Mouse (Mus musculus) C3H10T1/2 (cell line): ENCODE results near the gene Edem3. TPM values are rescaled to one million over a fixed set of nuclear protein-coding genes. Genes with fewer than 3 reads are reported as not detected.

ENCODE experiments used
- polyA plus RNA-seq, 2 experiments: library from polyadenylated mRNA; unstranded; fragments of >200 nt; fragmentation: generic; extraction: Trizol; gene quantifications; one replicate each; pipeline ENCODE4 v1.2.1; 2012; ENCODE audit warnings: missing spikeins in 2 of 2

Edem3 gene
- 1 to 10 TPM in 1 of 2 experiments, under 1 TPM in 1; 0.08 to 2.2 TPM for polyA plus RNA-seq

DNA sequence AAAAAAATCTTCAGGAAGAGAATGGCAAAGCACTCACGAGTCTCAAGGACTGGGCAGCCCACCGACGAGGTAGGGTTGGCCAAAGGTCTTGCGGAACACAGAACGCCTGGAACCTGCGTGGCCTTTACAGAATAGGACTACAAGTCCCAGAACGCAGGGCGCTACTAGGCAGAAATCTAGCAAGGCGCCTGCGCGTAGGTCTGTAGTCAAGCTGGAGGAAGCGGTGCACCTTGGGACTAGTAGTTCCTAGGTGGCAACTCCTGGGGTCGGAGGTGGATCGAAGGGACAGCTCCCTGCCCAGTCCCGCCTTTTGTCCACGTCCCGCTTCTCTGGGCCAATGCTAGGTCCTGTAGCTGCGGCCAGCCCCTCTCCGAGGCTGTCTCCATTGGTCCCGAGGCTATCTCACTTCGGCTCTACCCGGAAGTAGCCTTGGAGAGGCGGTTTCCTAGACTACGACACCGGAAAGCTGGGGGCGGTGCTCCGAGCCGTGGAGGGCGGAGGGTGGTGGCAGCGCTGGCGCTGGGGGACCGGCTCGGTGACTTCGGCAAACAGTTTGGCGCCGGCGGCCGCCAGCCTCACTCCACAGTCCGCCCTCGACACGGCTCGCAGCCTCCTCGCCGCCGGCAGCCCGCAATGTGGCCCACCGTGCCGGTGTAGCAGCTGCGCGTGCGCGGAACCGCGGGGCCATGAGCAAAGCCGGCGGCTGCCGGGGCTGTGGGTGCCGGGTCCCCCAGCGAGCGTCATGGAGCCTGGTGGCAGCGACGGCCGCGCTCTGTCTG lies at the start of gene Edem3:
Gene Edem3 (plus strand): TSS at position 491 of the 779 bp plus-strand sequence.

Other genes starting within 250 kb of the Edem3 start
- gene Fam129a, start 184.2 kb upstream of the Edem3 start, polyA plus RNA-seq, result under 1 TPM; 0.07 to 0.25 TPM